Mouse (Mus musculus): ENCODE data around the gene Ano10. TPM values are rescaled to one million over a fixed set of nuclear protein-coding genes. Genes with fewer than 3 reads are reported as not detected.

Ano10 gene
- polyA plus RNA-seq, 1 experiment from 2014 or later: 33.9 TPM

- 74% methylated on average over 8 of the region's 8 CpGs for WGBS
- Histone ChIP-seq H3K9me3 (replicated peaks) (no peaks in the 10 kb centered on the region), H3K27ac (replicated peaks) (no peak overlapping the region), H3K4me3 (no peak overlapping the region), H3K36me3 (no peaks in the 10 kb centered on the region), H3K27me3 (ENCODE audit: low read depth, poor library complexity, severe bottlenecking) (no peaks in the 10 kb centered on the region), H3K4me1 (peaks cover 16% of the 10 kb centered on the region)
- DNase-seq (ENCODE audit: low spot score): no peak
Observed at GRCm38 (mm10) chr9:122240629-122241199, 53.5 kb downstream of the Ano10 start.

GRCm38 (mm10) chr9:122234741-122235140, 59.5 kb downstream of the Ano10 start:
- no peak for DNase-seq (ENCODE audit: low spot score)
- Histone ChIP-seq H3K4me1 (no peaks in the 10 kb centered on the region), H3K27ac (replicated peaks) (no peak overlapping the region), H3K9me3 (replicated peaks) (no peaks in the 10 kb centered on the region), H3K27me3 (ENCODE audit: low read depth, poor library complexity, severe bottlenecking) (no peaks in the 10 kb centered on the region), H3K36me3 (no peaks in the 10 kb centered on the region), H3K4me3 (no peak overlapping the region)
- 74% methylated on average over 3 of the region's 3 CpGs for WGBS

DNA sequence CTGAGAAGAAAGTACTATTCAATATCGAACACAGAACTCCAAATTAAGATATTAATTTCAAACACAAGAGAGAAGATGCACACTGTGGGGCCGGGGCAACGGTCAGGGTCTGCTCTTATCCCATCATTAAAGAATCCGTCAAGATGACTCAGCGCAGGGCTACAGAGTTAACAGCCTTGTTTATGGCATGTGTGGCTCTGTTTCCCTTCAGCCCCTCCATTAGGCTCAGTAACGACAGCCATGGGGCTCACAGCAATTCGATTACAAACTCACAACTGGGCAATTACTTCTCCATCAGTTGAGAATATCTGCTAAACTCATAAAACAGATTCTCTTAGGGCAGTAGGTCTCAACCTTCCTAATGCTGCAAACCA, 60.3 kb downstream of the Ano10 start:
- no peak overlapping the region for H3K4me3 ChIP-seq

DNA sequence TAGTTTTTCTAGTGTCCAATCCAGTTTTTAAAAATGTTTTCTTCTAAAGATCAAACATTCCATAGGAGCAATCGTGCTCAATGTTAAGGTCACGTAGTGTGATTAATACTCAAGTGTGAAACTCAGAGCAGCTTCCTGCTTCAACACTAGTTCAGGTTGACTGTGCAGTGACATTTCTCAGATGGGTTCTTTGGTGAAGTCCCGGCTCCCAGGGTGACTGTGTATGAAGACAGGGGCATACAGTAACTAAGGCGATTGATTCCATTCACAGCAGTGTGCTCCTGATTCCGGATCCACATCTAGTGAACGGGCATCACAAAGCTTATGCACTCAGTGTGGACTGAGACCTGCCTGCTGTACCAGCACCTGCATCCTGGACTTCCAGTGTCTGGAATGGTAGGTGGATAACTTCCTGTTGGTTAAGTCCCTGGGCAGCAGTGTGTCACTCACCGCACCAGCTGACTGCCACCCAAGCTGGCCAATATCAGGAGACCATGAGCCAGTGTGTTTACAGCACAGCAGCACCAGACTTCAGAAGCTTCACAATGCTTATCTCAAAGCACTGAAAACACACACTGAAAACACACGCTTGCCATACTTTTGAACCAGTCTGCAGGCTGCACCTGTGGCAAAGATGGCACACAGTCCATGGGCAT, 60.8 kb downstream of the Ano10 start:
- no peak overlapping the region for H3K27ac ChIP-seq (replicated peaks)
- H3K9me3 ChIP-seq (replicated peaks): no peaks in the 10 kb centered on the region
- H3K36me3 ChIP-seq: no peaks in the 10 kb centered on the region
- H3K4me3 ChIP-seq: no peak overlapping the region
- no peaks in the 10 kb centered on the region for H3K4me1 ChIP-seq
- no peaks in the 10 kb centered on the region for H3K27me3 ChIP-seq (ENCODE audit: low read depth, poor library complexity, severe bottlenecking)
- no peak for DNase-seq (ENCODE audit: low spot score)
- 88% methylated on average over 8 of the region's 8 CpGs for WGBS

More for the DNA sequence above, 60.3 kb downstream of the Ano10 start:
- H3K27ac ChIP-seq (replicated peaks): no peak overlapping the region
- H3K4me1 ChIP-seq: no peaks in the 10 kb centered on the region
- DNase-seq (ENCODE audit: low spot score): no peak
- no peaks in the 10 kb centered on the region for H3K27me3 ChIP-seq (ENCODE audit: low read depth, poor library complexity, severe bottlenecking)
- WGBS: 87% methylated on average over 7 of the region's 7 CpGs
- H3K36me3 ChIP-seq: no peaks in the 10 kb centered on the region
- no peaks in the 10 kb centered on the region for H3K9me3 ChIP-seq (replicated peaks)

- DNase-seq (ENCODE audit: low spot score): no peak
- Histone ChIP-seq H3K9me3 (replicated peaks) (no peaks in the 10 kb centered on the region), H3K4me3 (no peak overlapping the region), H3K4me1 (no peaks in the 10 kb centered on the region), H3K36me3 (no peaks in the 10 kb centered on the region), H3K27me3 (ENCODE audit: low read depth, poor library complexity, severe bottlenecking) (no peaks in the 10 kb centered on the region), H3K27ac (replicated peaks) (no peak overlapping the region)
- WGBS: 92% methylated on average over 2 of the region's 2 CpGs
Observed at GRCm38 (mm10) chr9:122232912-122233311, 61.3 kb downstream of the Ano10 start.

DNA sequence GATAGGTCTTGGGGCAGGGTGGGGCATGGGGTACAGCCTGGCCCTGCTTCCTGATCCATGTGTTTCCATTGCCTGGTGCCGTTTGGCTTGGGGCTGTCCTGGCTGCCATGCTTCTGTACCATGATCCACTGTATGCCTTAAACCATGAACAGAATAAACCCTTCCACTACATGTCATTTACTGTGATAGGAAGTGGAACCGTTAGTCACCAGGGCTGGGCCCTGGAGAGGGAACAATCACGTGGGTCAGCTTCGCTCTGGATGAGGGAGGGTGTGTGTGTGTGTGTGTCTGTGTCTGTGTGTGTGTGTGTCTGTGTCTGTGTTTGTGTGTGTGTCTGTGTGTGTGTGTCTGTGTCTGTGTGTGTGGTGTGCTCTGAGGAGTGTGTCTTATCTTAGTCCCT, 63.5 kb downstream of the Ano10 start:
- Histone ChIP-seq H3K27me3 (ENCODE audit: low read depth, poor library complexity, severe bottlenecking) (no peaks in the 10 kb centered on the region), H3K36me3 (no peaks in the 10 kb centered on the region), H3K4me3 (no peak overlapping the region), H3K9me3 (replicated peaks) (no peaks in the 10 kb centered on the region), H3K27ac (replicated peaks) (no peak overlapping the region), H3K4me1 (no peaks in the 10 kb centered on the region)
- DNase-seq (ENCODE audit: low spot score): no peak
- 87% methylated on average over 4 of the region's 4 CpGs for WGBS

DNA sequence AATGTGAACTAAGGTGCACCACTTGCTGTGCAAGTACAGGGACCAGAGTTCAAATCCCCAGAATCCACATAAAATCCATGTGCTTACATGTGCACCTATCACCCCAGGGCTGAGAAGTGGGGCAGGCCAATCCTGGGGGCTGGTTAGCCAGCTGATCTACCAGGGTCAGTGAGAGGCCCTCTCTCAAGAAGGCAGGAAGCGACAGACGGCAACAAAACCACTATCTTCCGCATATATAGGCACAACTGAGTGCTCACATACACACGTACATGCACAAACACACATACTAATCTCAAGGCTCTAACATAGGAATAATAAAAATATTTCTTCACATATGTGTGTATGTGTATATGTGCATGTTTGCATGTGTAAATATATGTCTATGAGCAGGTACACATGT, 67.8 kb downstream of the Ano10 start:
- Histone ChIP-seq H3K4me1 (peaks cover 14% of the 10 kb centered on the region), H3K27me3 (ENCODE audit: low read depth, poor library complexity, severe bottlenecking) (no peaks in the 10 kb centered on the region), H3K4me3 (no peak overlapping the region), H3K9me3 (replicated peaks) (no peaks in the 10 kb centered on the region), H3K27ac (replicated peaks) (no peak overlapping the region), H3K36me3 (no peaks in the 10 kb centered on the region)
- DNase-seq (ENCODE audit: low spot score): no peak
- WGBS: 93% methylated on average over 4 of the region's 4 CpGs

DNA sequence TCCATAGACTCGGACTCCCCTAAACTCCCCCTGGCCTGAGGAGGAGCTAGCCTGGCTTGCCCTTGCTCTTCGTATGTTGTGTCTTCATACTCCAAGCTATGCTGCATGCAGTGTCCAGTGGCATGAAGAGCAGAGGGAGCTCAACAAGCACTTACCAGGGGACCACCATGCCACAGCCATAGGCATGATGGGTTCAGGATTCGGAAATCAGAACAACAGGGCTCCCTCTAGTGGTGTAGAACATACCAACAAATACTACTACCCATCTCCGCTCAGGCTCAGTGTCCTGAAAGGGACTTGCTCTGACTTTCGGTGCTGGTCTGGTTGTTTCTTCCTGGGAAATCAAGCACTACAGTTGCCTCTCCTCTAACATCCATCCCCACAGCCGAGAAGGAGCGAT, 68.9 kb downstream of the Ano10 start:
- Histone ChIP-seq H3K4me3 (no peak overlapping the region), H3K36me3 (no peaks in the 10 kb centered on the region), H3K9me3 (replicated peaks) (no peaks in the 10 kb centered on the region), H3K4me1 (peaks cover 14% of the 10 kb centered on the region), H3K27ac (replicated peaks) (no peak overlapping the region), H3K27me3 (ENCODE audit: low read depth, poor library complexity, severe bottlenecking) (no peaks in the 10 kb centered on the region)
- peak; percentile 30 for DNase-seq (ENCODE audit: low spot score)
- WGBS: 38% methylated on average over 7 of the region's 7 CpGs

DNA sequence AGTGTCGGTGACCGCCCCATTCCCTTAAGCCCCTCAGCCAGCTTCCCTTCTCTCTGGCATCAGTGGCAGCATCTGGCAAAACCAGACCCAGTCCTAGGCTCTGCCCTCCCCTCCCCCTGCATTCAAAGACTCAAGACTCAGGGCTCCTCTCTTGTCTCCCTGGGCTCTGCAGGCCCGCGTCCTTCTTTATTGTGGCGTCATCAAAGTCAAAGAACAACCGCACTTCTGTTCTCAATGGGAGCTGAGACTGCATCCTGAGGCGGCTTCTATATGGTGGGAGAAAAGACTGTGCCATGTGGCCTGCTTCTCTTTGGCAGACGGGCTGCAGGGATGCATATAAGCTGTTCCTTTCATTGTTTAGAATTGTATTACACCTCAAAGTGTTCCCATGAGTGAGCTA, 71.2 kb downstream of the Ano10 start:
- H3K4me3 ChIP-seq: no peak overlapping the region
- H3K36me3 ChIP-seq: no peaks in the 10 kb centered on the region
- no peaks in the 10 kb centered on the region for H3K27me3 ChIP-seq (ENCODE audit: low read depth, poor library complexity, severe bottlenecking)
- WGBS: 38% methylated on average over 8 of the region's 8 CpGs
- peaks cover 14% of the 10 kb centered on the region for H3K4me1 ChIP-seq
- no peaks in the 10 kb centered on the region for H3K9me3 ChIP-seq (replicated peaks)
- H3K27ac ChIP-seq (replicated peaks): peak overlapping the region; percentile 62
- no peak for DNase-seq (ENCODE audit: low spot score)

GRCm38 (mm10) chr9:122219934-122220333, 74.3 kb downstream of the Ano10 start:
- H3K36me3 ChIP-seq: no peaks in the 10 kb centered on the region
- H3K27ac ChIP-seq (replicated peaks): no peak overlapping the region
- no peak overlapping the region for H3K4me3 ChIP-seq
- WGBS: 67% methylated on average over 2 of the region's 2 CpGs
- no peaks in the 10 kb centered on the region for H3K9me3 ChIP-seq (replicated peaks)
- H3K4me1 ChIP-seq: peaks cover 14% of the 10 kb centered on the region
- DNase-seq (ENCODE audit: low spot score): no peak
- H3K27me3 ChIP-seq (ENCODE audit: low read depth, poor library complexity, severe bottlenecking): no peaks in the 10 kb centered on the region

GRCm38 (mm10) chr9:122216945-122217529, 77.2 kb downstream of the Ano10 start:
- Histone ChIP-seq H3K36me3 (no peaks in the 10 kb centered on the region), H3K4me1 (no peaks in the 10 kb centered on the region), H3K9me3 (replicated peaks) (no peaks in the 10 kb centered on the region), H3K27me3 (ENCODE audit: low read depth, poor library complexity, severe bottlenecking) (no peaks in the 10 kb centered on the region), H3K27ac (replicated peaks) (no peak overlapping the region), H3K4me3 (no peak overlapping the region)
- no peak for DNase-seq (ENCODE audit: low spot score)
- WGBS: 82% methylated on average over 7 of the region's 7 CpGs

DNA sequence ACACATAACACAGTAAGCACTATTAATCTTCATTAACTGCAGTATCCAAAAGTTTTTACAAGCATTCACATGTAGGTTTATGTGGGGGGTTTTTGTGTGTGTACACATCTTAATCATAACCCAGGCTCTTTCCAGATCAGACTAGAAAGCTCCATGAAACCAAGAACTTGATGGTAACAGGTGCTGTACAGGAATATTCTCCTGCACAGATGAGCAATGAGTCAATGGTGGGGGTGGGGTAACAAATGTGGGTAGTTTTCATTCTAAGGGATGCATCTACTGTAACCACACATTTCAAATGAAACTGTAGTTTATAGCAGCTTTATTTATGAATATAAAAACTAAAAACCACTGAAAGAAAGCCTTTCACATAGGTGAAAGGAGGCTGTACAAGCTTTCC, 79.1 kb downstream of the Ano10 start:
- no peak overlapping the region for H3K4me3 ChIP-seq
- H3K9me3 ChIP-seq (replicated peaks): no peaks in the 10 kb centered on the region
- no peak for DNase-seq (ENCODE audit: low spot score)
- no peaks in the 10 kb centered on the region for H3K36me3 ChIP-seq
- H3K4me1 ChIP-seq: no peaks in the 10 kb centered on the region
- H3K27me3 ChIP-seq (ENCODE audit: low read depth, poor library complexity, severe bottlenecking): no peaks in the 10 kb centered on the region
- H3K27ac ChIP-seq (replicated peaks): no peak overlapping the region

DNA sequence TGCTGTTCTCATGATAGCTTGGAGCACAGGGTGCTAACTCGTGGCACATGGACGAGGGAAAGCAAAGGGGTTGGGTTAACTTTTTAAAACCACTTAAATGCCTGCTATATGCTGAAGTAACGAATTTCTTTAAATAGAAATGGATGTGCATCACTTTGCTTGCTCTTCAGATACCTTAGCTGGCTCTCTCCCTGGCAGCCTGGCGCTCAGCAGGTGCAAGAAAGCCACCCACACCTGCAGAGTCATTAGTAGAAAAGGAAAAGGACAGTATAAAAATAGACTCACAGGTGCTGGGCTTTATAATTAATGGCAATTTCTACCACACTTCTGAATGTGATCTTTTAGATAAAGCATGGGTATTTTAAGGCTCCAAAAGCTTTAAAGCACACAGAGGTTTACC, 85.9 kb downstream of the Ano10 start:
- no peak overlapping the region for H3K27ac ChIP-seq (replicated peaks)
- no peak overlapping the region for H3K4me3 ChIP-seq
- DNase-seq (ENCODE audit: low spot score): no peak
- H3K4me1 ChIP-seq: peaks cover 13% of the 10 kb centered on the region
- whole genome bisulfite sequencing: 80% methylated on average over 4 of the region's 4 CpGs
- H3K36me3 ChIP-seq: no peaks in the 10 kb centered on the region
- H3K27me3 ChIP-seq (ENCODE audit: low read depth, poor library complexity, severe bottlenecking): no peaks in the 10 kb centered on the region
- no peaks in the 10 kb centered on the region for H3K9me3 ChIP-seq (replicated peaks)

All from midbrain, embryonic 10.5 days (tissue).